Mouse (Mus musculus): Measurements from ENCODE around the gene Apba3. TPM values are rescaled to one million over a fixed set of nuclear protein-coding genes. Genes with fewer than 3 reads are reported as not detected.

Apba3 gene
- total and polyA plus RNA-seq, 3 experiments, result 68.9 to 73.2 TPM; not detected in 1

- Histone ChIP-seq H3K4me3 (ENCODE audit: control insufficient read depth in 1 of 2, insufficient read depth in 1 of 2, low read depth in 2 of 2, low read length in 2 of 2) (no peak overlapping the region), H3K9me3 (replicated peaks; ENCODE audit: insufficient read depth, low read length) (no peaks in the 10 kb centered on the region), H3K27ac (ENCODE audit: control insufficient read depth, low read depth, low read length) (no peak overlapping the region), H3K4me1 (ENCODE audit: control insufficient read depth in 1 of 2, insufficient read depth in 2 of 2, low read length in 2 of 2) (peaks cover 0 to 7% of the 10 kb centered on the region in 2 experiments; a peak in 2 of 4 replicates), H3K27me3 (ENCODE audit: control insufficient read depth in 1 of 2, insufficient read depth in 2 of 2, low read length in 2 of 2) (no peaks in the 10 kb centered on the region), H3K79me2 (ENCODE audit: control insufficient read depth, insufficient read depth, low read length, poor library complexity) (no peaks in the 10 kb centered on the region), H3K9ac (ENCODE audit: control insufficient read depth, low read depth, low read length, poor library complexity, severe bottlenecking) (no peak overlapping the region), H3K36me3 (ENCODE audit: control insufficient read depth in 1 of 2, insufficient read depth in 2 of 2, low read length in 2 of 2) (peaks cover 0 to 2% of the 10 kb centered on the region in 2 experiments; a peak in 1 of 4 replicates)
- no peak for DNase-seq (ENCODE audit: low read depth, low spot score)
- no peak for TF ChIP-seq TAL1 (IDR thresholded peaks at IDR 0.05; ENCODE audit: low read length)
- TF ChIP-seq MAX (IDR thresholded peaks at IDR 0.05; ENCODE audit: low read length), result no peak
- no peak for TF ChIP-seq CTCF (IDR thresholded peaks at IDR 0.05 in 2 of 3, conservative IDR thresholded peaks at IDR 0.05 in 1 of 3; ENCODE audit: control insufficient read depth in 1 of 3, insufficient read depth in 1 of 3, low read depth in 2 of 3, low read length in 3 of 3, poor library complexity in 1 of 3, severe bottlenecking in 1 of 3)
- no peak for TF ChIP-seq HCFC1 (IDR thresholded peaks at IDR 0.05; ENCODE audit: low read depth, low read length)
- no peak for TF ChIP-seq TCF12 (IDR thresholded peaks at IDR 0.05; ENCODE audit: low read depth, low read length)
- TF ChIP-seq ZMIZ1 (IDR thresholded peaks at IDR 0.05; ENCODE audit: low read depth, low read length), result no peak
- TF ChIP-seq CHD1 (IDR thresholded peaks at IDR 0.05; ENCODE audit: low read depth, low read length), result no peak
- TF ChIP-seq SIN3A (IDR thresholded peaks at IDR 0.05; ENCODE audit: low read length), result no peak
- TF ChIP-seq NELFE (IDR thresholded peaks at IDR 0.05; ENCODE audit: low read depth, low read length), result no peak
- TF ChIP-seq POLR2A (IDR thresholded peaks at IDR 0.05; ENCODE audit: control insufficient read depth in 1 of 2, insufficient read depth in 1 of 2, low read depth in 1 of 2, low read length in 2 of 2, poor library complexity in 1 of 2), result no peak
Measured at GRCm38 (mm10) chr10:81249442-81249841, 17.3 kb upstream of the Apba3 start.

DNA sequence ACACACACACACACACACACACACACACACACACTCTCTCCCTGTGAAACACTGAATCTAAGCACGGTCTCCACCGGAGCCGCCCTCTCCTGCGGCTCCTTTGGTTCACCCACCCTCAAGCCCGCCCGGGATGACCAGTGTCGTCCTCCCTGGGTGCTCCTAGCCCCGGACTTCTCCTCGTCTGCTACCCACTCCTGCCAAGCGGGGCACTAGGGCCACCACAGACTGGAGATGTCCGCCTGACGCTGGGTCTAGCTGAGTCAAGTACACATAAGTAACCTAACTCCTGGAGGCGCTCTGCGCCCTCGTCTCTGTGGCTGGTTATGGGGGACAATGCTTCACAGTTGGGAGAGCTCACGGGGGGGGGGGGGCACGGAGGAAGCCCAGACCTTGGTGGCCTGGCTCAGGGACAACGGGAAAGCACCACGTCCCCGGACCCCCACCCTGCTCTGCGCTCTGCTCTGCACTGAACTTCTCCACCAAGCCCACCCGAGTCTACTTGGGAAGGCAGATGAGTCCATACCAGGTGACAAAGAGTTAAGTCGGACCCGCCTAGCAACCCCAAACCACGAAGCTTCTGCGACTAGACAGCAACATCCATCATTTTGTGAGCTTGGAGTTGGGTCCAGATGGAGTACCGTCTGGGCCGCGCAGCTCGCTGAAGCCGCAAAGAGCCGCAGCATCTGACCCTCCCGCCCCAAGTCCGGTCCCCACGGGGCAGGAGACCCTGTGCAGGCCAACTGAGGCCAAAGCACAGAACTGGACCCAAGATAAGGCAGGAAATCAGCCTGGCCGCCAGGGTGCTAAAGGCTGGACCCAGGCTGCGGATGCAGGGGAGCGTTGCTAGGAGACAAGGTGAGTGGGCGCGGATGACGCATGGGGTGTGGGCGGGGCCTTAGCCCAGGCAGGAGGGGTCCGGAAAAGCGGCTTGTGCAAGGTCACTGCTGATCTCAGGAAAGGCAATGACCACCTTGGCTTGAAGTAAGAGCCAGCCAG lies 14.0 kb upstream of the Apba3 start, which contains the start of gene Matk:
TSS of gene Matk (plus strand) at position 512 of the 996 bp plus-strand sequence.
- Histone ChIP-seq H3K27me3 (ENCODE audit: control insufficient read depth in 1 of 2, insufficient read depth in 2 of 2, low read length in 2 of 2) (no peaks in the 10 kb centered on the region), H3K9me3 (replicated peaks; ENCODE audit: insufficient read depth, low read length) (no peaks in the 10 kb centered on the region), H3K4me3 (ENCODE audit: control insufficient read depth in 1 of 2, insufficient read depth in 1 of 2, low read depth in 2 of 2, low read length in 2 of 2) (no peak within 1 kb of the TSS), H3K27ac (ENCODE audit: control insufficient read depth, low read depth, low read length) (no peak within 1 kb of the TSS), H3K79me2 (ENCODE audit: control insufficient read depth, insufficient read depth, low read length, poor library complexity) (no peaks in the 10 kb centered on the region), H3K4me1 (ENCODE audit: control insufficient read depth in 1 of 2, insufficient read depth in 2 of 2, low read length in 2 of 2) (no peaks in the 10 kb centered on the region), H3K36me3 (ENCODE audit: control insufficient read depth in 1 of 2, insufficient read depth in 2 of 2, low read length in 2 of 2) (no peaks in the 10 kb centered on the region), H3K9ac (ENCODE audit: control insufficient read depth, low read depth, low read length, poor library complexity, severe bottlenecking) (no peak within 1 kb of the TSS)
- no peak for DNase-seq (ENCODE audit: low read depth, low spot score)
- TF ChIP-seq GABPA (IDR thresholded peaks at IDR 0.05; ENCODE audit: low read depth, low read length), result no peak
- no peak for TF ChIP-seq TAL1 (IDR thresholded peaks at IDR 0.05; ENCODE audit: low read length)
- TF ChIP-seq POLR2A (IDR thresholded peaks at IDR 0.05; ENCODE audit: control insufficient read depth in 1 of 2, insufficient read depth in 1 of 2, low read depth in 1 of 2, low read length in 2 of 2, poor library complexity in 1 of 2), result no peak
- no peak for TF ChIP-seq POLR2AphosphoS5 (IDR thresholded peaks at IDR 0.05; ENCODE audit: borderline replicate concordance, low read depth, low read length)
- no peak for TF ChIP-seq TCF12 (IDR thresholded peaks at IDR 0.05; ENCODE audit: low read depth, low read length)
- no peak for TF ChIP-seq MAZ (IDR thresholded peaks at IDR 0.05; ENCODE audit: low read depth, low read length)
- no peak for TF ChIP-seq MYC (IDR thresholded peaks at IDR 0.05; ENCODE audit: low read depth, low read length)
- no peak for TF ChIP-seq ETS1 (IDR thresholded peaks at IDR 0.05; ENCODE audit: low read depth, low read length)
- TF ChIP-seq UBTF (IDR thresholded peaks at IDR 0.05; ENCODE audit: borderline replicate concordance, insufficient read depth, low read depth, low read length), result no peak
- no peak for TF ChIP-seq ELF1 (IDR thresholded peaks at IDR 0.05; ENCODE audit: low read depth, low read length)
- no peak for TF ChIP-seq BHLHE40 (IDR thresholded peaks at IDR 0.05; ENCODE audit: borderline replicate concordance, low read depth, low read length)
- no peak for TF ChIP-seq ZMIZ1 (IDR thresholded peaks at IDR 0.05; ENCODE audit: low read depth, low read length)
